In genomic region chr10:81472403-81473002, GRCm38 (mm10) we compare ENCODE assay signal across 11 mouse cellular contexts. TPM values are rescaled to one million over a fixed set of nuclear protein-coding genes. Genes with fewer than 3 reads are reported as not detected.
DNase-seq lines count a peak whose midpoint lies in the region; ATAC-seq and TF ChIP-seq lines count a peak whose summit lies in the region.
"Had no signal": no experiment of that assay in that cellular context is flagged by ENCODE, and none has a peak within 500 bp of the region (broad histone marks: within the 10 kb centered on the region; RNA-seq: fewer than 3 reads in every experiment).

No protein-coding gene starts in this region.

- no peak overlapping the region for H3K27ac ChIP-seq in thymus, adult 2 months (ENCODE audit: control insufficient read depth, insufficient read depth, low read length)
- peak overlapping the region; percentile 93 for H3K27ac ChIP-seq in forebrain, postnatal 0 days (ENCODE audit: low read depth, low read length)
- peak overlapping the region; percentile 87 for H3K27ac ChIP-seq in midbrain, embryonic 12.5 days (replicated peaks)
- no peak overlapping the region for H3K27ac ChIP-seq in liver, embryonic 11.5 days (ENCODE audit: low read depth, low read length)
- H3K27ac ChIP-seq: heart, embryonic 10.5 days had no signal

- WGBS in thymus, adult 2 months = 4% methylated on average over 18 of the region's 18 CpGs
- WGBS in forebrain, postnatal 0 days = 5% methylated on average over 15 of the region's 18 CpGs
- 1% methylated on average over 16 of the region's 18 CpGs for WGBS in midbrain, embryonic 12.5 days
- WGBS in liver, embryonic 11.5 days = 10% methylated on average over 14 of the region's 18 CpGs

- TF ChIP-seq POLR2A in thymus, adult 2 months (IDR thresholded peaks at IDR 0.05; ENCODE audit: control insufficient read depth, extremely low read depth, insufficient read depth, low read length, poor library complexity) = no peak

- no peak overlapping the region for H3K4me3 ChIP-seq in thymus, adult 2 months (ENCODE audit: control insufficient read depth, insufficient read depth, low read length)
- peak overlapping the region; percentile 48 for H3K4me3 ChIP-seq in forebrain, postnatal 0 days (ENCODE audit: low read depth, low read length)
- peak overlapping the region; percentile 46 for H3K4me3 ChIP-seq in midbrain, embryonic 12.5 days
- H3K4me3 ChIP-seq in liver, embryonic 11.5 days (ENCODE audit: low read depth, low read length) = no peak overlapping the region
- H3K4me3 ChIP-seq: erythroblast, embryonic 14.5 days; heart, embryonic 10.5 days had no signal

- H3K4me1 ChIP-seq in thymus, adult 2 months (replicated peaks; ENCODE audit: control insufficient read depth, insufficient read depth, low read length) = peaks cover 16% of the 10 kb centered on the region
- H3K4me1 ChIP-seq in forebrain, postnatal 0 days (ENCODE audit: insufficient read depth) = peaks cover 12% of the 10 kb centered on the region
- peaks cover 34% of the 10 kb centered on the region for H3K4me1 ChIP-seq in midbrain, embryonic 12.5 days
- H3K4me1 ChIP-seq in liver, embryonic 11.5 days (replicated peaks; ENCODE audit: control insufficient read depth, insufficient read depth, low read length) = no peaks in the 10 kb centered on the region

- H3K4me2 ChIP-seq in forebrain, postnatal 0 days (ENCODE audit: low read depth) = peak overlapping the region; percentile 84
- H3K4me2 ChIP-seq in midbrain, embryonic 12.5 days (replicated peaks) = peak overlapping the region; percentile 68
- H3K4me2 ChIP-seq in liver, embryonic 11.5 days = no peak overlapping the region

- peaks cover 10% of the 10 kb centered on the region for H3K27me3 ChIP-seq in thymus, adult 2 months (ENCODE audit: control insufficient read depth, insufficient read depth, low read length)
- no peaks in the 10 kb centered on the region for H3K27me3 ChIP-seq in forebrain, postnatal 0 days (ENCODE audit: insufficient read depth, low read length)
- H3K27me3 ChIP-seq in midbrain, embryonic 12.5 days = peaks cover 76% of the 10 kb centered on the region
- H3K27me3 ChIP-seq in liver, embryonic 11.5 days (replicated peaks; ENCODE audit: control insufficient read depth, insufficient read depth, low read length) = peaks cover 83% of the 10 kb centered on the region

- H3K9me3 ChIP-seq in forebrain, postnatal 0 days (ENCODE audit: low read length) = no peaks in the 10 kb centered on the region
- H3K9me3 ChIP-seq in midbrain, embryonic 12.5 days = no peaks in the 10 kb centered on the region
- H3K9me3 ChIP-seq in liver, embryonic 11.5 days (ENCODE audit: control insufficient read depth, low read length) = no peaks in the 10 kb centered on the region
- H3K9me3 ChIP-seq: heart, embryonic 10.5 days had no signal

- peak overlapping the region; percentile 69 for H3K9ac ChIP-seq in forebrain, postnatal 0 days
- peak overlapping the region; percentile 60 for H3K9ac ChIP-seq in midbrain, embryonic 12.5 days (replicated peaks)
- no peak overlapping the region for H3K9ac ChIP-seq in liver, embryonic 11.5 days (ENCODE audit: low read depth, low read length)

- peak; percentile 75 for ATAC-seq in forebrain, postnatal 0 days
- peak; percentile 55 for ATAC-seq in midbrain, embryonic 12.5 days (ENCODE audit: low FRiP score, low read depth)
- no peak for ATAC-seq in liver, embryonic 11.5 days (replicated peaks; ENCODE audit: low FRiP score)

- no peak for TF ChIP-seq CTCF in thymus, adult 2 months (IDR thresholded peaks at IDR 0.05; ENCODE audit: borderline replicate concordance, control insufficient read depth, extremely low read depth, insufficient read depth, low read length, poor library complexity)
- TF ChIP-seq CTCF in forebrain, postnatal 0 days (IDR thresholded peaks at IDR 0.05; ENCODE audit: low read depth) = no peak

- no peaks in the 10 kb centered on the region for H3K36me3 ChIP-seq in thymus, adult 2 months (ENCODE audit: control insufficient read depth, insufficient read depth, low read length)
- H3K36me3 ChIP-seq in forebrain, postnatal 0 days (ENCODE audit: insufficient read depth) = peaks cover 13% of the 10 kb centered on the region
- H3K36me3 ChIP-seq in midbrain, embryonic 12.5 days = peaks cover 14% of the 10 kb centered on the region
- no peaks in the 10 kb centered on the region for H3K36me3 ChIP-seq in liver, embryonic 11.5 days (ENCODE audit: control insufficient read depth, insufficient read depth, low read length)
- H3K36me3 ChIP-seq: heart, embryonic 10.5 days had no signal

- DNase-seq in thymus, adult 2 months = peak; percentile 27
- no peak for DNase-seq in thymus, postnatal 0 days (ENCODE audit: low spot score)
- DNase-seq in forebrain, postnatal 0 days = peak; percentile 40
- no peak for DNase-seq in cerebellum, adult 8-10 months
- no peak for DNase-seq in liver, embryonic 11.5 days (ENCODE audit: low spot score)
- DNase-seq in cerebellum, postnatal 36 days = no peak
- DNase-seq: kidney, adult 11 months had no signal

RNA-seq across cellular contexts. Expression of gene Celf5, which starts 10.0 kb away (rescaled TPM):
- 4.3 and 5.1 TPM in 2 replicates for polyA plus RNA-seq in thymus, adult 2 months (2012; rRNA removed)
- 0.04 and 0.25 TPM in 2 replicates for polyA plus RNA-seq in thymus, postnatal 0 days (2015; fragmentation: Nextera tagmentation; extraction: Ambion mirVana)
- total RNA-seq in forebrain, postnatal 0 days (2014; rRNA removed) = 122 and 166 TPM in 2 replicates
- 59.9 and 71.3 TPM in 2 replicates for polyA plus RNA-seq in forebrain, postnatal 0 days (2015; fragmentation: Nextera tagmentation; extraction: Ambion mirVana)
- polyA plus RNA-seq in midbrain, embryonic 12.5 days (2016; fragmentation: Nextera tagmentation; extraction: Ambion mirVana) = 37.1 and 44.4 TPM in 2 replicates
- 0.12 TPM in 1 of 2 replicates, not detected in the other for polyA plus RNA-seq in liver, embryonic 11.5 days (2014; fragmentation: Nextera tagmentation; extraction: Ambion mirVana)
- total RNA-seq: monocyte, adult 5-6 weeks had no signal
- polyA plus RNA-seq: erythroblast, embryonic 14.5 days had no signal

RNA-seq across cellular contexts. Expression of gene Nfic, which starts 17.1 kb away (rescaled TPM):
- polyA plus RNA-seq in thymus, adult 2 months (2012; rRNA removed) = 26.3 and 26.7 TPM in 2 replicates
- 21.5 and 21.9 TPM in 2 replicates for polyA plus RNA-seq in thymus, postnatal 0 days (2015; fragmentation: Nextera tagmentation; extraction: Ambion mirVana)
- total RNA-seq in forebrain, postnatal 0 days (2014; rRNA removed) = 9.0 and 14.5 TPM in 2 replicates
- 14.8 and 23.1 TPM in 2 replicates for polyA plus RNA-seq in forebrain, postnatal 0 days (2015; fragmentation: Nextera tagmentation; extraction: Ambion mirVana)
- 14.7 and 19.7 TPM in 2 replicates for polyA plus RNA-seq in midbrain, embryonic 12.5 days (2016; fragmentation: Nextera tagmentation; extraction: Ambion mirVana)
- polyA plus RNA-seq in liver, embryonic 11.5 days (2014; fragmentation: Nextera tagmentation; extraction: Ambion mirVana) = 15.4 and 21.4 TPM in 2 replicates

RNA-seq across cellular contexts. Expression of gene Ncln, which starts 23.7 kb away (rescaled TPM):
- polyA plus RNA-seq in thymus, adult 2 months (2012; rRNA removed) = 332 and 337 TPM in 2 replicates
- 39.4 and 45.5 TPM in 2 replicates for polyA plus RNA-seq in thymus, postnatal 0 days (2015; fragmentation: Nextera tagmentation; extraction: Ambion mirVana)
- total RNA-seq in forebrain, postnatal 0 days (2014; rRNA removed) = 83.3 and 105 TPM in 2 replicates
- 57.1 and 65.0 TPM in 2 replicates for polyA plus RNA-seq in forebrain, postnatal 0 days (2015; fragmentation: Nextera tagmentation; extraction: Ambion mirVana)
- 66.9 and 68.3 TPM in 2 replicates for polyA plus RNA-seq in midbrain, embryonic 12.5 days (2016; fragmentation: Nextera tagmentation; extraction: Ambion mirVana)
- 92.2 and 97.9 TPM in 2 replicates for polyA plus RNA-seq in liver, embryonic 11.5 days (2014; fragmentation: Nextera tagmentation; extraction: Ambion mirVana)

RNA-seq across cellular contexts. Expression of gene S1pr4, which starts 27.4 kb away (rescaled TPM):
- 84.3 and 87.2 TPM in 2 replicates for polyA plus RNA-seq in thymus, adult 2 months (2012; rRNA removed)
- 22.2 and 25.6 TPM in 2 replicates for polyA plus RNA-seq in thymus, postnatal 0 days (2015; fragmentation: Nextera tagmentation; extraction: Ambion mirVana)
- total RNA-seq in forebrain, postnatal 0 days (2014; rRNA removed) = 0.38 TPM in 1 of 2 replicates, not detected in the other
- 0.31 and 0.39 TPM in 2 replicates for polyA plus RNA-seq in forebrain, postnatal 0 days (2015; fragmentation: Nextera tagmentation; extraction: Ambion mirVana)
- 0.41 and 0.77 TPM in 2 replicates for polyA plus RNA-seq in midbrain, embryonic 12.5 days (2016; fragmentation: Nextera tagmentation; extraction: Ambion mirVana)
- 4.5 and 4.6 TPM in 2 replicates for polyA plus RNA-seq in liver, embryonic 11.5 days (2014; fragmentation: Nextera tagmentation; extraction: Ambion mirVana)

RNA-seq across cellular contexts. Expression of gene Gna15, which starts 51.5 kb away (rescaled TPM):
- 9.5 and 10.6 TPM in 2 replicates for polyA plus RNA-seq in thymus, adult 2 months (2012; rRNA removed)
- polyA plus RNA-seq in thymus, postnatal 0 days (2015; fragmentation: Nextera tagmentation; extraction: Ambion mirVana) = 3.5 TPM in 2 replicates
- 1.3 and 1.5 TPM in 2 replicates for total RNA-seq in forebrain, postnatal 0 days (2014; rRNA removed)
- polyA plus RNA-seq in forebrain, postnatal 0 days (2015; fragmentation: Nextera tagmentation; extraction: Ambion mirVana) = 1.3 and 1.6 TPM in 2 replicates
- 0.58 and 1.0 TPM in 2 replicates for polyA plus RNA-seq in midbrain, embryonic 12.5 days (2016; fragmentation: Nextera tagmentation; extraction: Ambion mirVana)
- polyA plus RNA-seq in liver, embryonic 11.5 days (2014; fragmentation: Nextera tagmentation; extraction: Ambion mirVana) = 10.1 and 11.3 TPM in 2 replicates

Comparison
In these comparisons a context has a peak if more than half of its experiments do, and no peak if none do; other contexts are left out.
1. DNase-seq: peak in thymus, adult 2 months (single experiment) and forebrain, postnatal 0 days (single experiment); none in thymus, postnatal 0 days (single experiment), cerebellum, adult 8-10 months (single experiment), liver, embryonic 11.5 days (single experiment) and cerebellum, postnatal 36 days (0 of 2).
2. H3K27ac ChIP-seq: peak in forebrain, postnatal 0 days (single experiment) and midbrain, embryonic 12.5 days (single experiment); none in thymus, adult 2 months (single experiment) and liver, embryonic 11.5 days (single experiment).
3. H3K4me3 ChIP-seq: peak in forebrain, postnatal 0 days (single experiment) and midbrain, embryonic 12.5 days (single experiment); none in thymus, adult 2 months (single experiment) and liver, embryonic 11.5 days (single experiment).